Mouse (Mus musculus) cerebellum, postnatal 36 days (tissue): ENCODE measurements at regions not wholly inside any gene's neighbourhood (a gene's known extent, or its start where the extent isn't known, plus 50 kb on each side); places are given as distances from the start of the nearest gene placed in this dataset.

Source experiments
- DNase-seq, 2 experiments: peaks; one replicate each; pipeline ENCODE4 v3.0.0; 2021 to 2022; ENCODE audit warnings: mixed read lengths in 2 of 2

- DNase-seq, result no peak
These were observed 386.3 kb upstream of the Trpc7 start for GRCm38 (mm10) chr13:57281941-57282710.

- DNase-seq, result peak; percentile 45 to 57
These were observed 385.7 kb upstream of the Trpc7 start for GRCm38 (mm10) chr13:57281504-57281903.

- DNase-seq, result no peak
These were observed 382.8 kb upstream of the Trpc7 start for GRCm38 (mm10) chr13:57278580-57278979.

GRCm38 (mm10) chr13:57277076-57277475 lies 381.3 kb upstream of the Trpc7 start:
- peak in 1 of 2 experiments; percentile 13 for DNase-seq

GRCm38 (mm10) chr13:57275871-57276270 lies 380.1 kb upstream of the Trpc7 start:
- DNase-seq, result no peak

GRCm38 (mm10) chr13:57273593-57273992 lies 377.8 kb upstream of the Trpc7 start:
- DNase-seq, result no peak

- peak; percentile 31 to 42 for DNase-seq
These were observed 373.8 kb upstream of the Trpc7 start for GRCm38 (mm10) chr13:57269614-57270013.

- DNase-seq, result peak; percentile 80 to 90
These were observed 364.1 kb upstream of the Trpc7 start for GRCm38 (mm10) chr13:57259920-57260319.

- DNase-seq, result no peak
These were observed 363.7 kb upstream of the Trpc7 start for GRCm38 (mm10) chr13:57259474-57259873.

GRCm38 (mm10) chr13:57255920-57256319 lies 360.1 kb upstream of the Trpc7 start:
- no peak for DNase-seq

- no peak for DNase-seq
These were observed 354.1 kb upstream of the Trpc7 start for GRCm38 (mm10) chr13:57249851-57250250.

- no peak for DNase-seq
These were observed 353.6 kb upstream of the Trpc7 start for GRCm38 (mm10) chr13:57249401-57249800.

- DNase-seq, result peak; percentile 14 to 28
These were observed 350.6 kb upstream of the Trpc7 start for GRCm38 (mm10) chr13:57246238-57246963.

- no peak for DNase-seq
These were observed 341.1 kb upstream of the Trpc7 start for GRCm38 (mm10) chr13:57236917-57237316.

GRCm38 (mm10) chr13:57236211-57236610 lies 340.4 kb upstream of the Trpc7 start:
- no peak for DNase-seq

GRCm38 (mm10) chr13:57232906-57233305 lies 337.1 kb upstream of the Trpc7 start:
- no peak for DNase-seq

- DNase-seq, result no peak
These were observed 335.9 kb upstream of the Trpc7 start for GRCm38 (mm10) chr13:57231666-57232065.

GRCm38 (mm10) chr13:57230253-57230652 lies 334.5 kb upstream of the Trpc7 start:
- DNase-seq, result no peak

GRCm38 (mm10) chr13:57221092-57221491 lies 325.3 kb upstream of the Trpc7 start:
- no peak for DNase-seq

GRCm38 (mm10) chr13:57216161-57216560 lies 320.4 kb upstream of the Trpc7 start:
- DNase-seq, result no peak

- DNase-seq, result no peak
These were observed 316.5 kb upstream of the Trpc7 start for GRCm38 (mm10) chr13:57212251-57212650.

- no peak for DNase-seq
These were observed 295.4 kb upstream of the Trpc7 start for GRCm38 (mm10) chr13:57191195-57191594.

- no peak for DNase-seq
These were observed 293.5 kb upstream of the Trpc7 start for GRCm38 (mm10) chr13:57189246-57189645.

- DNase-seq, result no peak
These were observed 290.4 kb upstream of the Trpc7 start for GRCm38 (mm10) chr13:57186168-57186567.
